Mouse (Mus musculus) embryonic facial prominence, embryonic 13.5 days (tissue): ENCODE results near the gene Dok1. TPM values are rescaled to one million over a fixed set of nuclear protein-coding genes. Genes with fewer than 3 reads are reported as not detected.

ENCODE experiments used
- ATAC-seq: fragments of 200-750 bp; cut with Nextera tagmentation; 2 replicates; pipeline ENCODE4 v1.8.0; 2017; ENCODE audit warnings: low read depth; ENCODE audit not compliant: insufficient number of reproducible peaks, insufficient read depth, low FRiP score, low TSS enrichment
- H3K27ac ChIP-seq: fragments of 300-500 bp; sonication (generic); 2 replicates; pipeline ENCODE4 v1.5.1; 2015; ENCODE audit warnings: moderate library complexity, mild to moderate bottlenecking, inconsistent platforms
- H3K27me3 ChIP-seq: fragments of 300-500 bp; sonication (generic); 2 replicates; pipeline ENCODE4 v1.6.1; 2015; ENCODE audit warnings: mild to moderate bottlenecking, inconsistent platforms
- H3K36me3 ChIP-seq: fragments of 300-500 bp; sonication (generic); 2 replicates; pipeline ENCODE4 v1.6.1; 2015; ENCODE audit warnings: mild to moderate bottlenecking, inconsistent platforms
- H3K4me1 ChIP-seq: fragments of 300-500 bp; sonication (generic); 2 replicates; pipeline ENCODE4 v1.6.1; 2015; ENCODE audit warnings: inconsistent platforms
- H3K4me2 ChIP-seq: fragments of 300-500 bp; sonication (generic); 2 replicates; pipeline ENCODE4 v1.6.1; 2015; ENCODE audit warnings: moderate library complexity, mild to moderate bottlenecking, inconsistent platforms
- H3K4me3 ChIP-seq: fragments of 300-500 bp; sonication (generic); 2 replicates; pipeline ENCODE4 v1.5.1; 2015; ENCODE audit warnings: mild to moderate bottlenecking, inconsistent platforms
- H3K9ac ChIP-seq: fragments of 300-500 bp; sonication (generic); 2 replicates; pipeline ENCODE4 v1.6.1; 2015; ENCODE audit warnings: mild to moderate bottlenecking, inconsistent platforms
- H3K9me3 ChIP-seq: fragments of 300-500 bp; sonication (generic); 2 replicates; pipeline ENCODE4 v1.6.1; 2016; ENCODE audit warnings: inconsistent platforms
- WGBS: fragments of 180-500 bp; shearing (Covaris S2); methylation state at CpG from one replicate; pipeline ENCODE4 v1.1.7; 2015; ENCODE audit warnings: mixed read lengths; 5-methylcytosine and 5-hydroxymethylcytosine counted together
- polyA plus RNA-seq: library from polyadenylated mRNA; unstranded; fragments of >200 nt; fragmentation: Nextera tagmentation; extraction: Ambion mirVana; gene quantifications from 2 replicates; pipeline ENCODE4 v1.2.1, GENCODE M21; 2015

The Dok1 gene
- polyA plus RNA-seq, 1 experiment from 2014 or later: 11.5 TPM

GRCm38 (mm10) chr6:83024421-83024820 lies 8.8 kb downstream of the Dok1 start:
- no peak for ATAC-seq
- Histone ChIP-seq H3K4me1 (peaks cover 30% of the 10 kb centered on the region), H3K4me2 (no peak overlapping the region), H3K27ac (no peak overlapping the region), H3K9ac (no peak overlapping the region), H3K4me3 (no peak overlapping the region), H3K9me3 (no peaks in the 10 kb centered on the region), H3K36me3 (no peaks in the 10 kb centered on the region), H3K27me3 (peaks cover 8% of the 10 kb centered on the region; the same call in 1 of the 2 replicates)
- WGBS: 46% methylated on average over 4 of the region's 4 CpGs

- ATAC-seq: no peak
- H3K9me3 ChIP-seq: no peaks in the 10 kb centered on the region
- WGBS: 91% methylated on average over 2 of the region's 2 CpGs
- H3K27me3 ChIP-seq: peaks cover 1% of the 10 kb centered on the region; the same call in 1 of the 2 replicates
- H3K4me2 ChIP-seq: no peak overlapping the region
- H3K27ac ChIP-seq: no peak overlapping the region
- peaks cover 24% of the 10 kb centered on the region for H3K4me1 ChIP-seq
- no peak overlapping the region for H3K4me3 ChIP-seq
- no peak overlapping the region for H3K9ac ChIP-seq
- H3K36me3 ChIP-seq: no peaks in the 10 kb centered on the region
Observed at GRCm38 (mm10) chr6:83023786-83024185, 9.5 kb downstream of the Dok1 start.

- no peak for ATAC-seq
- Histone ChIP-seq H3K9me3 (no peaks in the 10 kb centered on the region), H3K4me1 (peaks cover 19% of the 10 kb centered on the region), H3K27ac (no peak overlapping the region), H3K36me3 (no peaks in the 10 kb centered on the region), H3K4me3 (no peak overlapping the region), H3K27me3 (no peaks in the 10 kb centered on the region), H3K9ac (no peak overlapping the region), H3K4me2 (no peak overlapping the region)
- 88% methylated on average over 9 of the region's 9 CpGs for WGBS
Observed at GRCm38 (mm10) chr6:83023008-83023407, 10.3 kb downstream of the Dok1 start.

- peaks cover 7% of the 10 kb centered on the region for H3K4me1 ChIP-seq
- no peak overlapping the region for H3K27ac ChIP-seq
- 78% methylated on average over 4 of the region's 4 CpGs for WGBS
- H3K4me3 ChIP-seq: no peak overlapping the region
- no peak overlapping the region for H3K9ac ChIP-seq
- no peaks in the 10 kb centered on the region for H3K27me3 ChIP-seq
- no peak for ATAC-seq
- H3K36me3 ChIP-seq: no peaks in the 10 kb centered on the region
- no peaks in the 10 kb centered on the region for H3K9me3 ChIP-seq
- no peak overlapping the region for H3K4me2 ChIP-seq
Observed at GRCm38 (mm10) chr6:83020836-83021593, 12.3 kb downstream of the Dok1 start.

GRCm38 (mm10) chr6:83020121-83020520 lies 13.2 kb downstream of the Dok1 start:
- WGBS: 92% methylated on average over 6 of the region's 6 CpGs
- Histone ChIP-seq H3K4me2 (no peak overlapping the region), H3K9ac (no peak overlapping the region), H3K9me3 (no peaks in the 10 kb centered on the region), H3K27ac (no peak overlapping the region), H3K4me1 (peaks cover 7% of the 10 kb centered on the region), H3K36me3 (no peaks in the 10 kb centered on the region), H3K4me3 (no peak overlapping the region), H3K27me3 (no peaks in the 10 kb centered on the region)
- ATAC-seq: no peak

GRCm38 (mm10) chr6:83019044-83019443 lies 14.2 kb downstream of the Dok1 start:
- no peak for ATAC-seq
- Histone ChIP-seq H3K4me1 (peaks cover 1% of the 10 kb centered on the region), H3K27ac (no peak overlapping the region), H3K27me3 (no peaks in the 10 kb centered on the region), H3K9ac (no peak overlapping the region), H3K4me3 (no peak overlapping the region), H3K4me2 (no peak overlapping the region), H3K9me3 (no peaks in the 10 kb centered on the region), H3K36me3 (no peaks in the 10 kb centered on the region)
- WGBS: 60% methylated on average over 3 of the region's 3 CpGs

- Histone ChIP-seq H3K4me3 (no peak overlapping the region), H3K27me3 (no peaks in the 10 kb centered on the region), H3K9me3 (no peaks in the 10 kb centered on the region), H3K27ac (no peak overlapping the region), H3K4me2 (no peak overlapping the region), H3K4me1 (peaks cover 6% of the 10 kb centered on the region; the same call in 1 of the 2 replicates), H3K36me3 (no peaks in the 10 kb centered on the region), H3K9ac (no peak overlapping the region)
- 58% methylated on average over 3 of the region's 3 CpGs for WGBS
- no peak for ATAC-seq
Observed at GRCm38 (mm10) chr6:83017190-83017589, 16.1 kb downstream of the Dok1 start.

GRCm38 (mm10) chr6:83015749-83016148 lies 17.5 kb downstream of the Dok1 start:
- Histone ChIP-seq H3K4me1 (peaks cover 6% of the 10 kb centered on the region; the same call in 1 of the 2 replicates), H3K27ac (no peak overlapping the region), H3K27me3 (no peaks in the 10 kb centered on the region), H3K9me3 (no peaks in the 10 kb centered on the region), H3K36me3 (no peaks in the 10 kb centered on the region), H3K4me3 (no peak overlapping the region), H3K4me2 (no peak overlapping the region), H3K9ac (no peak overlapping the region)
- 82% methylated on average over 2 of the region's 2 CpGs for WGBS
- ATAC-seq: no peak

- peak overlapping the region; percentile 28; the same call in 1 of the 2 replicates for H3K27ac ChIP-seq
- H3K9ac ChIP-seq: no peak overlapping the region
- WGBS: 68% methylated on average over 12 of the region's 12 CpGs
- no peaks in the 10 kb centered on the region for H3K9me3 ChIP-seq
- peaks cover 6% of the 10 kb centered on the region; the same call in 1 of the 2 replicates for H3K4me1 ChIP-seq
- ATAC-seq: no peak
- no peaks in the 10 kb centered on the region for H3K36me3 ChIP-seq
- H3K4me3 ChIP-seq: no peak overlapping the region
- no peak overlapping the region for H3K4me2 ChIP-seq
- H3K27me3 ChIP-seq: no peaks in the 10 kb centered on the region
Observed at GRCm38 (mm10) chr6:83014482-83015466, 18.5 kb downstream of the Dok1 start.

GRCm38 (mm10) chr6:83013444-83013843 lies 19.8 kb downstream of the Dok1 start:
- 67% methylated on average over 5 of the region's 5 CpGs for WGBS
- no peak overlapping the region; the same call in 1 of the 2 replicates for H3K9ac ChIP-seq
- no peaks in the 10 kb centered on the region for H3K36me3 ChIP-seq
- no peak for ATAC-seq
- no peaks in the 10 kb centered on the region for H3K9me3 ChIP-seq
- no peak overlapping the region for H3K4me2 ChIP-seq
- H3K4me1 ChIP-seq: peaks cover 6% of the 10 kb centered on the region; the same call in 1 of the 2 replicates
- 0 out of 2 replicates have a peak overlapping the region, but pooled peaks have one; percentile 11 for H3K27ac ChIP-seq
- no peak overlapping the region for H3K4me3 ChIP-seq
- no peaks in the 10 kb centered on the region for H3K27me3 ChIP-seq

- WGBS: 77% methylated on average over 6 of the region's 6 CpGs
- no peak for ATAC-seq
- Histone ChIP-seq H3K27ac (no peak overlapping the region), H3K9ac (no peak overlapping the region), H3K36me3 (no peaks in the 10 kb centered on the region), H3K9me3 (no peaks in the 10 kb centered on the region), H3K4me2 (no peak overlapping the region), H3K4me3 (no peak overlapping the region), H3K27me3 (no peaks in the 10 kb centered on the region), H3K4me1 (peaks cover 6% of the 10 kb centered on the region; the same call in 1 of the 2 replicates)
Observed at GRCm38 (mm10) chr6:83011756-83012155, 21.5 kb downstream of the Dok1 start.
